8 mouse cellular contexts compared by ENCODE assay signal in the genomic region with DNA sequence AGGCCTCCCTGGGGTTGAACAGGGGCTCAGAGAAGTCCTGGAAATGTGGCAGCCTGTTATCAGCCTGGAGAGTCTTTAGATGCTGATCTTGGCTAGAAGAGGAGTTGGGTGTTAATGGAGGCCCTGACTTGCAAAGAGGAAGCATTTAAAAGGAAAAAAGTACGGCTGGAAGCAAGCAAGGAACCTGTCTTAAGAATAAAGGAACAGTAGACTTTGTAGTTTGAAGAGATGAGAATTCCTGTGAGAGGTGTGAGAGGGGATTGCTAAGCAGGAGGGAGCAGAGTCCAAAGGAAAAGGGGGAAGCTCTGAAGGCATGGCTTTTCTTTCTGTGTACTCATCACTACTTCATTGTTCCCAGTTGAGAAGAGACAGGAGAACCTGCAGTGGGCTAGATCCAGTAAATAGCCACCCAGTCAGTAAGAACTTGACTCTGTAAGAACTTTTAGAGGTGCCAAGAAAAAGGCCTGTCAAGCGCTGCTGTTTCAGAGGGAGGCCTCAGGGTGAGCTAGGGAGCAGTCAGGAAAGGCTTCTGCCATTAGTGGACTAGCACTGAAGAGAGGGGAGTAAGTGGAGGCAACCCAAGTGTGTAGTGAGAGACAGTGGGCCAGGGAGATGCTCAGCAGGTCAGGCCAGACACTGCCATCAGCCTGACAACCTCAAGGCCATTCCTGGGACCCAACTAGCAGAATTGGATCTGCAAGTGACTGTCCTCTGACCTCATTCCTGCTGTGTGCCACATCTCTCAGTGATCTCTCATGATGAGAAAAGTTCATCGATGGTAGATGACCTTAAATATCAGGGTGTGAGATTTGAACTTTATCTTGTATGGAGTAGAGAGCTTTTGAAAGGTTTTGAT. TPM values are rescaled to one million over a fixed set of nuclear protein-coding genes. Genes with fewer than 3 reads are reported as not detected.
DNase-seq lines count a peak whose midpoint lies in the region; ATAC-seq lines count a peak whose summit lies in the region.

No protein-coding gene starts in this region.

- H3K4me3 ChIP-seq in brown adipose tissue, adult 24 weeks (ENCODE audit: insufficient read depth, low read depth, low read length) = peak overlapping the region; percentile 93
- peak overlapping the region; percentile 96 for H3K4me3 ChIP-seq in hindbrain, embryonic 10.5 days
- peak overlapping the region; percentile 82 for H3K4me3 ChIP-seq in liver, embryonic 15.5 days (replicated peaks)

- no peaks in the 10 kb centered on the region for H3K27me3 ChIP-seq in hindbrain, embryonic 10.5 days (ENCODE audit: insufficient read depth, poor library complexity, severe bottlenecking)
- H3K27me3 ChIP-seq in liver, embryonic 15.5 days = no peaks in the 10 kb centered on the region

- H3K36me3 ChIP-seq in hindbrain, embryonic 10.5 days = peaks cover 35% of the 10 kb centered on the region
- peaks cover 28% of the 10 kb centered on the region for H3K36me3 ChIP-seq in liver, embryonic 15.5 days (replicated peaks)

- peak overlapping the region; percentile 81 for H3K27ac ChIP-seq in brown adipose tissue, adult 24 weeks (replicated peaks; ENCODE audit: low read depth, low read length)
- H3K27ac ChIP-seq in hindbrain, embryonic 10.5 days = peak overlapping the region; percentile 99
- H3K27ac ChIP-seq in liver, embryonic 15.5 days (replicated peaks) = peak overlapping the region; percentile 95

- peak overlapping the region; percentile 92 for H3K9ac ChIP-seq in liver, embryonic 15.5 days

- peaks cover 9% of the 10 kb centered on the region; the same call in 1 of the 2 replicates for H3K4me1 ChIP-seq in brown adipose tissue, adult 24 weeks (ENCODE audit: control insufficient read depth, insufficient read depth, insufficient read length, low read length)
- H3K4me1 ChIP-seq in hindbrain, embryonic 10.5 days (replicated peaks) = peaks cover 34% of the 10 kb centered on the region
- H3K4me1 ChIP-seq in liver, embryonic 15.5 days (replicated peaks) = peaks cover 34% of the 10 kb centered on the region

- H3K9me3 ChIP-seq in hindbrain, embryonic 10.5 days = no peaks in the 10 kb centered on the region
- no peaks in the 10 kb centered on the region for H3K9me3 ChIP-seq in liver, embryonic 15.5 days (replicated peaks)

- WGBS in hindbrain, embryonic 10.5 days = 71% methylated on average over 3 of the region's 3 CpGs
- WGBS in liver, embryonic 15.5 days (ENCODE audit: insufficient replicate concordance) = 36% methylated on average over 3 of the region's 3 CpGs

- DNase-seq in lung, postnatal 10 days = peak; percentile 17
- DNase-seq in lung, adult 18-20 months = no peak
- no peak for DNase-seq in hindbrain, embryonic 10.5 days (ENCODE audit: low spot score)
- no peak for DNase-seq in frontal cortex, postnatal 14 days (ENCODE audit: low spot score in 2 of 2)
- no peak for DNase-seq in urinary bladder, postnatal 14 days (ENCODE audit: low spot score)
- DNase-seq in T-cell, adult 2 months (ENCODE audit: low spot score) = no peak

- ATAC-seq in liver, embryonic 15.5 days (ENCODE audit: insufficient read depth) = no peak

- peak overlapping the region; percentile 85 for H3K4me2 ChIP-seq in liver, embryonic 15.5 days

RNA-seq across cellular contexts. Expression of gene Lrrc41, which starts 2.4 kb away (rescaled TPM):
- polyA plus RNA-seq in brown adipose tissue, adult 24 weeks (2012; ENCODE audit: insufficient read depth, insufficient read length, missing spikeins) = 23.3 and 24.1 TPM in 2 replicates
- polyA plus RNA-seq in hindbrain, embryonic 10.5 days (2016; fragmentation: Nextera tagmentation; extraction: Ambion mirVana) = 68.2 and 78.6 TPM in 2 replicates
- 25.5 and 27.6 TPM in 2 replicates for polyA plus RNA-seq in liver, embryonic 15.5 days (2015; fragmentation: Nextera tagmentation; extraction: Ambion mirVana)

RNA-seq across cellular contexts. Expression of gene Uqcrh, which starts 2.6 kb away (rescaled TPM):
- polyA plus RNA-seq in brown adipose tissue, adult 24 weeks (2012; ENCODE audit: insufficient read depth, insufficient read length, missing spikeins) = 4,457 and 5,170 TPM in 2 replicates
- polyA plus RNA-seq in hindbrain, embryonic 10.5 days (2016; fragmentation: Nextera tagmentation; extraction: Ambion mirVana) = 453 and 461 TPM in 2 replicates
- polyA plus RNA-seq in liver, embryonic 15.5 days (2015; fragmentation: Nextera tagmentation; extraction: Ambion mirVana) = 303 and 305 TPM in 2 replicates

RNA-seq across cellular contexts. Expression of gene Nsun4, which starts 23.8 kb away (rescaled TPM):
- 22.6 and 35.3 TPM in 2 replicates for polyA plus RNA-seq in brown adipose tissue, adult 24 weeks (2012; ENCODE audit: insufficient read depth, insufficient read length, missing spikeins)
- 18.0 and 19.6 TPM in 2 replicates for polyA plus RNA-seq in hindbrain, embryonic 10.5 days (2016; fragmentation: Nextera tagmentation; extraction: Ambion mirVana)
- polyA plus RNA-seq in liver, embryonic 15.5 days (2015; fragmentation: Nextera tagmentation; extraction: Ambion mirVana) = 9.0 and 9.8 TPM in 2 replicates

RNA-seq across cellular contexts. Expression of gene Rad54l, which starts 46.0 kb away (rescaled TPM):
- 0.36 TPM in 1 of 2 replicates, not detected in the other for polyA plus RNA-seq in brown adipose tissue, adult 24 weeks (2012; ENCODE audit: insufficient read depth, insufficient read length, missing spikeins)
- 57.3 and 75.4 TPM in 2 replicates for polyA plus RNA-seq in hindbrain, embryonic 10.5 days (2016; fragmentation: Nextera tagmentation; extraction: Ambion mirVana)
- 26.0 and 26.8 TPM in 2 replicates for polyA plus RNA-seq in liver, embryonic 15.5 days (2015; fragmentation: Nextera tagmentation; extraction: Ambion mirVana)

RNA-seq across cellular contexts. Expression of gene Pomgnt1, which starts 46.2 kb away (rescaled TPM):
- polyA plus RNA-seq in brown adipose tissue, adult 24 weeks (2012; ENCODE audit: insufficient read depth, insufficient read length, missing spikeins) = 37.6 and 49.5 TPM in 2 replicates
- 51.9 and 55.0 TPM in 2 replicates for polyA plus RNA-seq in hindbrain, embryonic 10.5 days (2016; fragmentation: Nextera tagmentation; extraction: Ambion mirVana)
- polyA plus RNA-seq in liver, embryonic 15.5 days (2015; fragmentation: Nextera tagmentation; extraction: Ambion mirVana) = 11.5 and 12.4 TPM in 2 replicates
